Mouse (Mus musculus) liver, adult 2 months (tissue): Measurements from ENCODE around the gene Nsdhl. TPM values are rescaled to one million over a fixed set of nuclear protein-coding genes. Genes with fewer than 3 reads are reported as not detected.

ENCODE experiments used
- DNase-seq: peaks from one replicate; pipeline ENCODE4 v3.0.0-alpha.2; 2011; ENCODE audit warnings: low read depth, low spot score; ENCODE audit errors: extremely low read depth
- H3K27ac ChIP-seq: fragments of 200-500 bp; replicated peaks from 2 replicates; pipeline ENCODE4 v1.5.1; 2012; ENCODE audit warnings: low read depth, mild to moderate bottlenecking, control low read depth, inconsistent platforms, low read length; ENCODE audit not compliant: insufficient read depth
- H3K27me3 ChIP-seq: fragments of 200-500 bp; 2 replicates; pipeline ENCODE4 v1.6.1; 2012; ENCODE audit warnings: mild to moderate bottlenecking, moderate library complexity, low read length, inconsistent platforms; ENCODE audit not compliant: control insufficient read depth, insufficient read depth
- H3K36me3 ChIP-seq: fragments of 200-500 bp; 2 replicates; pipeline ENCODE4 v1.6.1; 2012; ENCODE audit warnings: low read length, inconsistent platforms; ENCODE audit not compliant: control insufficient read depth, insufficient read depth
- H3K4me1 ChIP-seq: fragments of 200-500 bp; 2 replicates; pipeline ENCODE4 v1.6.1; 2011; ENCODE audit warnings: low read length; ENCODE audit not compliant: control insufficient read depth, insufficient read depth
- H3K4me3 ChIP-seq: fragments of 200-500 bp; 2 replicates; pipeline ENCODE4 v1.5.1; 2011; ENCODE audit warnings: low read depth, mild to moderate bottlenecking, control low read depth, low read length, moderate library complexity; ENCODE audit not compliant: insufficient read depth
- H3K79me2 ChIP-seq: fragments of 200-500 bp; 2 replicates; pipeline ENCODE4 v1.6.1; 2012; ENCODE audit warnings: inconsistent platforms, mild to moderate bottlenecking, low read length, moderate library complexity; ENCODE audit not compliant: control insufficient read depth, insufficient read depth
- H3K9ac ChIP-seq: fragments of 200-500 bp; 2 replicates; pipeline ENCODE4 v1.6.1; 2012; ENCODE audit warnings: low read depth, mild to moderate bottlenecking, control low read depth, inconsistent platforms, low read length
- CTCF ChIP-seq: fragments of 200-500 bp; IDR thresholded peaks from 2 replicates; pipeline ENCODE4 v1.5.1; 2011; ENCODE audit warnings: low read depth, low read length, control low read depth
- POLR2A ChIP-seq: fragments of 200-500 bp; IDR thresholded peaks from 2 replicates; pipeline ENCODE4 v1.6.1; 2011; ENCODE audit warnings: low read length, control low read depth; ENCODE audit not compliant: insufficient read depth; ENCODE audit errors: extremely low read depth
- WGBS: fragments of 180-500 bp; shearing (Covaris S2); methylation state at CpG from one replicate; pipeline ENCODE4 v1.1.7; 2018; 5-methylcytosine and 5-hydroxymethylcytosine counted together
- polyA plus RNA-seq: library from polyadenylated mRNA; depleted of rRNA; stranded (reverse); fragments of >200 nt; gene quantifications from 2 replicates; pipeline ENCODE4 v1.2.3, GENCODE M21; 2012
- total RNA-seq: library from RNA; depleted of rRNA; stranded (reverse); fragments of >200 nt; gene quantifications from 2 replicates; pipeline ENCODE4 v1.2.3, GENCODE M21; 2014

Nsdhl gene
- total and polyA plus RNA-seq, 2 experiments, result 35.0 to 61.0 TPM

- no peak for DNase-seq
Measured at GRCm38 (mm10) chrX:72960431-72960830, 42.1 kb downstream of the Nsdhl start.

GRCm38 (mm10) chrX:72961511-72961910 is 43.2 kb downstream of the Nsdhl start:
- no peak overlapping the region for H3K4me3 ChIP-seq
- H3K36me3 ChIP-seq, result peaks cover 15% of the 10 kb centered on the region
- H3K27ac ChIP-seq, result no peak overlapping the region
- H3K4me1 ChIP-seq, result no peaks in the 10 kb centered on the region
- H3K27me3 ChIP-seq, result no peaks in the 10 kb centered on the region
- TF ChIP-seq CTCF, result no peak
- TF ChIP-seq POLR2A, result no peak
- no peaks in the 10 kb centered on the region for H3K79me2 ChIP-seq
- H3K9ac ChIP-seq, result no peak overlapping the region
- 79% methylated on average over 3 of the region's 3 CpGs for WGBS
- DNase-seq, result peak; percentile 47

More at GRCm38 (mm10) chrX:72960431-72960830, 42.1 kb downstream of the Nsdhl start:
- TF ChIP-seq POLR2A (no peak), CTCF (no peak)
- no peak overlapping the region for H3K4me3 ChIP-seq
- no peak overlapping the region for H3K9ac ChIP-seq
- no peaks in the 10 kb centered on the region for H3K4me1 ChIP-seq
- WGBS, result 92% methylated on average over 4 of the region's 4 CpGs
- peaks cover 22% of the 10 kb centered on the region for H3K36me3 ChIP-seq
- no peaks in the 10 kb centered on the region for H3K79me2 ChIP-seq
- no peaks in the 10 kb centered on the region for H3K27me3 ChIP-seq
- H3K27ac ChIP-seq, result no peak overlapping the region

GRCm38 (mm10) chrX:72962743-72963142 is 44.4 kb downstream of the Nsdhl start:
- WGBS, result 97% methylated on average over 3 of the region's 3 CpGs
- no peaks in the 10 kb centered on the region for H3K79me2 ChIP-seq
- no peak for DNase-seq
- no peaks in the 10 kb centered on the region for H3K27me3 ChIP-seq
- TF ChIP-seq POLR2A (no peak), CTCF (no peak)
- H3K36me3 ChIP-seq, result peaks cover 7% of the 10 kb centered on the region
- no peak overlapping the region for H3K9ac ChIP-seq
- H3K4me1 ChIP-seq, result no peaks in the 10 kb centered on the region
- H3K4me3 ChIP-seq, result no peak overlapping the region
- H3K27ac ChIP-seq, result no peak overlapping the region

- WGBS, result 69% methylated on average over 6 of the region's 6 CpGs
- H3K36me3 ChIP-seq, result no peaks in the 10 kb centered on the region
- H3K27ac ChIP-seq, result no peak overlapping the region
Measured at GRCm38 (mm10) chrX:72982831-72983230, 64.5 kb downstream of the Nsdhl start.

GRCm38 (mm10) chrX:72985607-72986006 is 67.2 kb downstream of the Nsdhl start:
- Histone ChIP-seq H3K36me3 (no peaks in the 10 kb centered on the region), H3K27ac (no peak overlapping the region), H3K79me2 (no peaks in the 10 kb centered on the region), H3K4me3 (no peak overlapping the region), H3K27me3 (no peaks in the 10 kb centered on the region), H3K9ac (no peak overlapping the region), H3K4me1 (0 out of 2 replicates have a peak, but pooled peaks cover 2% of the 10 kb centered on the region)
- TF ChIP-seq CTCF (no peak), POLR2A (no peak)
- 69% methylated on average over 2 of the region's 2 CpGs for WGBS
- no peak for DNase-seq

More at GRCm38 (mm10) chrX:72982831-72983230, 64.5 kb downstream of the Nsdhl start:
- H3K9ac ChIP-seq, result no peak overlapping the region
- H3K4me1 ChIP-seq, result 0 out of 2 replicates have a peak, but pooled peaks cover 2% of the 10 kb centered on the region
- no peaks in the 10 kb centered on the region for H3K27me3 ChIP-seq
- TF ChIP-seq POLR2A, result no peak
- no peak for TF ChIP-seq CTCF
- H3K79me2 ChIP-seq, result no peaks in the 10 kb centered on the region
- DNase-seq, result no peak
- no peak overlapping the region for H3K4me3 ChIP-seq

- WGBS, result under 1% methylated on average over 34 of the region's 45 CpGs
- H3K36me3 ChIP-seq, result no peaks in the 10 kb centered on the region
Measured at GRCm38 (mm10) chrX:72986841-72987519, 68.6 kb downstream of the Nsdhl start, which contains the start of gene Zfp185. Gene Zfp185, plus strand, starts transcription at chrX:72987339.

More at GRCm38 (mm10) chrX:72986841-72987519, 68.6 kb downstream of the Nsdhl start, which contains the start of gene Zfp185:
- Histone ChIP-seq H3K27ac (no peak within 1 kb of the TSS), H3K9ac (no peak within 1 kb of the TSS), H3K79me2 (no peaks in the 10 kb centered on the region), H3K27me3 (no peaks in the 10 kb centered on the region), H3K4me1 (0 out of 2 replicates have a peak, but pooled peaks cover 2% of the 10 kb centered on the region), H3K4me3 (peak within 1 kb of the TSS; percentile 41; the same call in 1 of the 2 replicates)
- TF ChIP-seq CTCF (no peak), POLR2A (no peak)
- DNase-seq, result peak; percentile 23
